Mouse (Mus musculus) bone marrow macrophage, adult 2 months (primary cell): ENCODE results near the gene Cped1.

ENCODE experiments used
- CTCF ChIP-seq: IDR thresholded peaks from 2 replicates; pipeline ENCODE4 v1.5.1; 2012; ENCODE audit warnings: low read depth, mild to moderate bottlenecking, low read length, moderate library complexity
- POLR2A ChIP-seq: IDR thresholded peaks from 2 replicates; pipeline ENCODE4 v1.6.1; 2012; ENCODE audit warnings: mild to moderate bottlenecking, low read depth, low read length, borderline replicate concordance

- TF ChIP-seq CTCF = no peak
- TF ChIP-seq POLR2A = no peak
Observed at GRCm38 (mm10) chr6:22262519-22262918, 276.8 kb downstream of the Cped1 start.
